Mouse (Mus musculus) heart, embryonic 11.5 days (tissue): Measurements from ENCODE around the gene Dlgap4. TPM values are rescaled to one million over a fixed set of nuclear protein-coding genes. Genes with fewer than 3 reads are reported as not detected.

Experiments
- ATAC-seq: fragments of 200-750 bp; cut with Nextera tagmentation; replicated peaks from 2 replicates; pipeline ENCODE4 v1.8.0; 2017; ENCODE audit warnings: moderate library complexity; ENCODE audit not compliant: insufficient number of reproducible peaks, low FRiP score, low TSS enrichment
- H3K27ac ChIP-seq: fragments of 300-500 bp; sonication (generic); 2 replicates; pipeline ENCODE4 v1.5.1; 2014; ENCODE audit warnings: mild to moderate bottlenecking, low read depth, low read length
- H3K27me3 ChIP-seq: fragments of 300-500 bp; sonication (generic); 2 replicates; pipeline ENCODE4 v1.6.1; 2014; ENCODE audit warnings: mild to moderate bottlenecking, low read length, mixed read lengths; ENCODE audit not compliant: control insufficient read depth, insufficient read depth
- H3K36me3 ChIP-seq: fragments of 300-500 bp; sonication (generic); 2 replicates; pipeline ENCODE4 v1.6.1; 2014; ENCODE audit warnings: mild to moderate bottlenecking, low read length, moderate library complexity, mixed read lengths; ENCODE audit not compliant: control insufficient read depth, insufficient read depth
- H3K4me1 ChIP-seq: fragments of 300-500 bp; sonication (generic); 2 replicates; pipeline ENCODE4 v1.6.1; 2014; ENCODE audit warnings: low read length; ENCODE audit not compliant: control insufficient read depth, insufficient read depth
- H3K4me2 ChIP-seq: fragments of 300-500 bp; sonication (generic); 2 replicates; pipeline ENCODE4 v1.6.1; 2014; ENCODE audit warnings: mild to moderate bottlenecking, moderate library complexity
- H3K4me3 ChIP-seq: fragments of 300-500 bp; sonication (generic); 2 replicates; pipeline ENCODE4 v1.5.1; 2014; ENCODE audit warnings: low read depth, low read length
- H3K9ac ChIP-seq: fragments of 300-500 bp; sonication (generic); 2 replicates; pipeline ENCODE4 v1.6.1; 2014; ENCODE audit warnings: mild to moderate bottlenecking, low read depth, low read length, moderate library complexity
- H3K9me3 ChIP-seq: fragments of 300-500 bp; sonication (generic); replicated peaks from 2 replicates; pipeline ENCODE4 v1.6.1; 2016; ENCODE audit warnings: low read length; ENCODE audit not compliant: control insufficient read depth
- WGBS: fragments of 180-500 bp; shearing (Covaris S2); extraction: QIAGEN DNeasy Blood & Tissue Kit; methylation state at CpG from one replicate; pipeline ENCODE4 v1.1.7; 2014; ENCODE audit not compliant: insufficient replicate concordance; 5-methylcytosine and 5-hydroxymethylcytosine counted together
- polyA plus RNA-seq: library from polyadenylated mRNA; unstranded; fragments of >200 nt; fragmentation: Nextera tagmentation; extraction: Ambion mirVana; gene quantifications from 2 replicates; pipeline ENCODE4 v1.2.1, GENCODE M21; 2014

Dlgap4 gene
- 70.5 and 76.3 TPM in 2 replicates for polyA plus RNA-seq

DNA sequence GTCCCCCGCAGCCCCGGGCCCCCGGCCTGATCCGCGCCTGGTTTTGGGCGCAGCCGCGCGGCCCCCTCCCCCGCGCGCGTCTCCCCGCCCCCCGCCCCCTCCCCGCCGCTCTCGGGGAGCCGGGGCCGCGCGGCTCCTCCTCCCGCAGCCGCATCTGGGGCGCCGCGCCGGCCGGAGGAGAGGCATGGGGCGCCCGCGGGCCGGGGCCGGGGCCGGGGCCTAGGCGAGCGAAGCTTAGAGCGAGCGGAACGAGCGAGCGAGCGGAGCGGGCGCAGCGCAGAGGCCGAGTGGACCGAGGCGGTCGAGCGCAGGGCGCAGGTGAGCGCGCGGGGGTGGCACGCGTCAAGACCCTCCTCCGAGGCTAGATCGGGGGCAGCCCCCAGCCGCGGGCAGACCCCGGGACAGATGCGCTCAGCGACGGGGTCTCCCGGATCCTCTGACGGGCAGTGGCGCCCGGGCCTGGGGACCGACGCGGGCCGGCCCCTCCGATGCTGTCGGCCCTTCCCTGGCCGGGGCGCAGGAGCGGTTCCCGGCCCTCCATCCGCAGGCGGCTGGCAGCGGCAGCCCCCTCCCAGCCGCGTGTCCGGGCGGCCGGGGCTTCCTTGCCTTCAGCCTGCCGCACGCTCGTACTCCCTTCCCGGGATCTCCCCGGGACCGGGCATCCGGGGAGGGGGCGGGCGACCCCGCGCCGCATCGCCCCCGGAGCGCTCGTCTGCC lies at the start of gene Dlgap4:
Gene Dlgap4 (plus strand): TSS at position 165 of the 717 bp plus-strand sequence.
- Histone ChIP-seq H3K4me3 (peak within 1 kb of the TSS; percentile 68), H3K9ac (peak within 1 kb of the TSS; percentile 52; the same call in 1 of the 2 replicates), H3K27ac (no peak within 1 kb of the TSS), H3K4me2 (peak within 1 kb of the TSS; percentile 98), H3K9me3 (no peaks in the 10 kb centered on the region), H3K4me1 (peaks cover 6% of the 10 kb centered on the region), H3K27me3 (peaks cover 79% of the 10 kb centered on the region), H3K36me3 (no peaks in the 10 kb centered on the region)
- ATAC-seq = peak; percentile 52; the same call in 1 of the 2 replicates
- WGBS = 1% methylated on average over 95 of the region's 103 CpGs

DNA sequence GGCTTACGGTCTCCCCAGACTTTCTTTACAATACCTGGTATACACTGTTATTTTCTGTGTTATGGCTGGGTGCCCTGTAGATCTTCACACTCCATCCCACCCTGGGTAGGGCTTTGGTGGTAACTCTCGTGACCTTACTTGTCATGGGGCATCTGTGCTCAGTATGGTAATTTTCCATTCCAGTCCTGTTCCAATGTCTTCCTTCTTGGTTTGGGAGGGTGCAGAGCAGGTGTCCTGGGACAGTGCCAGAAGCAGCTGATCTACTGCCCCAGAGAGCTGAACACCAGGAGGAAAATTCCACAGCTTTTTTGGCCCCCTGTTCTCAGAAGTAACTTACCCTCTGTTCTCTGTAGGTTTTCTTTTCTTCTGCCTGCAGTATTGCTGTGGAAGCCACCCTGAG lies 47.0 kb upstream of the Dlgap4 start:
- Histone ChIP-seq H3K4me1 (peaks cover 4% of the 10 kb centered on the region; the same call in 1 of the 2 replicates), H3K36me3 (peaks cover 14% of the 10 kb centered on the region), H3K27ac (no peak overlapping the region), H3K27me3 (no peaks in the 10 kb centered on the region), H3K4me3 (no peak overlapping the region), H3K9ac (no peak overlapping the region), H3K9me3 (no peaks in the 10 kb centered on the region), H3K4me2 (no peak overlapping the region)
- no peak for ATAC-seq
- WGBS = 87% methylated on average over 2 of the region's 2 CpGs

DNA sequence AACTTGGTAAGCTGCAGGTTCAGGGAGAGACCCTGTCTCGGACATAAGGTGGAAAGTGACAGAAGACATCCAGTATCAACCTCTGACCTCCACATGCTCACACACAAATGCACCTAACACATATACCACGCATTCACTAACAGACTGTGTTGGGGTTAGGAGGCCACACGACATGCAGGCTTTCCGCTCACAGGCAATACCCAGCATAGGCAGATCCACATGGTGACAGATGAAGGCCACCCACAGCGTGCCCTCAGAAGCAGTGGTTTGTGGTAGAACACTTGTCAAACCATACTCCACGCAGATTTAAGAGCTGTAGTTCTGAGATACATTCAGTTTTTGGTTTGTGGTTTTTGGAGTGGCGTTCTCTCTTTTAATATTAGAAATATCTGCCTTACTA lies 44.9 kb upstream of the Dlgap4 start:
- no peak overlapping the region for H3K4me2 ChIP-seq
- no peaks in the 10 kb centered on the region for H3K4me1 ChIP-seq
- H3K36me3 ChIP-seq = peaks cover 14% of the 10 kb centered on the region
- H3K9me3 ChIP-seq = no peaks in the 10 kb centered on the region
- 87% methylated on average over 7 of the region's 7 CpGs for WGBS
- no peaks in the 10 kb centered on the region for H3K27me3 ChIP-seq
- no peak overlapping the region for H3K4me3 ChIP-seq
- ATAC-seq = no peak
- H3K9ac ChIP-seq = no peak overlapping the region
- no peak overlapping the region for H3K27ac ChIP-seq

DNA sequence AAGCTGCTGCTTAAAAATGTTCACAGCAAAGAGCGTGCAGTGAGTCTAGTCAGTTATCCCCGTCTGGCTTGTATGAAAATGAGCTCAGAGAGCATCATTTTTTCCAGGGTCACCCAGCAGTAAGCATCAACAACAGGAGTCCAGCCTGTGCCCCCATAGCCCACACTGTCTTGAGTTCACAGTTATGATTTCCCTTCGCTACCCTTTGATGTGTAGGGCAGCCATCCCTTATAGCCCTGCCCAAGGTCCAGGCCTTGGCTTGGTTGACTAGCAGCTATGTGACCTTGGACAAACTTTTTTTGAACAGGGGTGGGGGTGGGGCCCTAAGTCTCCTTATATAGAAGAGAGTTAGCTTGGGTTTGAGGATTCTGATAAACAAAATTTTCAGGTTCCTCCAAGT lies 44.2 kb upstream of the Dlgap4 start:
- ATAC-seq = no peak
- H3K27me3 ChIP-seq = no peaks in the 10 kb centered on the region
- no peak overlapping the region for H3K9ac ChIP-seq
- H3K27ac ChIP-seq = no peak overlapping the region
- no peaks in the 10 kb centered on the region for H3K4me1 ChIP-seq
- H3K4me3 ChIP-seq = no peak overlapping the region
- no peak overlapping the region for H3K4me2 ChIP-seq
- H3K36me3 ChIP-seq = peaks cover 14% of the 10 kb centered on the region
- H3K9me3 ChIP-seq = no peaks in the 10 kb centered on the region
- 82% methylated on average over 3 of the region's 3 CpGs for WGBS

DNA sequence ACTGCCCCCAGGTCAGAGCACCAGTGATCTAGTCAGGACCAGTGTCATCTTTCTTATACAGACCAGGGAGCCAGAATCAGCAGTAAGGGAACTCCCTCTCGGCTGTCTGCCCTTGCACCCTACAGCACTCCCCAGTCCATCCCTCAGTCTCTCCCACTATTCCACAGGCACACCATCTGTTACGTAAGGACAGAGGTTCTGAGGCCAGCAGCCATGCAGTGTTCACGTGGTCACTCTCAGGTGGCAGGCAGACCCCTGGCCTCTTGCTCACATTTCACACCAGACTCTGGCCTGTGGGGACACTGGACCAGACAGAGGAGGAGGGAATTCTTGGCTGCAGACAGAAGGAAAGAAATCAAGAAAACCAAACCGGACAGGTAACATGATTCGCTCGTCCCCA lies 42.0 kb upstream of the Dlgap4 start:
- no peak overlapping the region for H3K4me2 ChIP-seq
- H3K27me3 ChIP-seq = peaks cover 1% of the 10 kb centered on the region; the same call in 1 of the 2 replicates
- no peak overlapping the region for H3K27ac ChIP-seq
- peaks cover 14% of the 10 kb centered on the region for H3K36me3 ChIP-seq
- no peaks in the 10 kb centered on the region for H3K4me1 ChIP-seq
- H3K4me3 ChIP-seq = no peak overlapping the region
- no peaks in the 10 kb centered on the region for H3K9me3 ChIP-seq
- WGBS = 73% methylated on average over 6 of the region's 6 CpGs
- no peak overlapping the region for H3K9ac ChIP-seq
- ATAC-seq = no peak

DNA sequence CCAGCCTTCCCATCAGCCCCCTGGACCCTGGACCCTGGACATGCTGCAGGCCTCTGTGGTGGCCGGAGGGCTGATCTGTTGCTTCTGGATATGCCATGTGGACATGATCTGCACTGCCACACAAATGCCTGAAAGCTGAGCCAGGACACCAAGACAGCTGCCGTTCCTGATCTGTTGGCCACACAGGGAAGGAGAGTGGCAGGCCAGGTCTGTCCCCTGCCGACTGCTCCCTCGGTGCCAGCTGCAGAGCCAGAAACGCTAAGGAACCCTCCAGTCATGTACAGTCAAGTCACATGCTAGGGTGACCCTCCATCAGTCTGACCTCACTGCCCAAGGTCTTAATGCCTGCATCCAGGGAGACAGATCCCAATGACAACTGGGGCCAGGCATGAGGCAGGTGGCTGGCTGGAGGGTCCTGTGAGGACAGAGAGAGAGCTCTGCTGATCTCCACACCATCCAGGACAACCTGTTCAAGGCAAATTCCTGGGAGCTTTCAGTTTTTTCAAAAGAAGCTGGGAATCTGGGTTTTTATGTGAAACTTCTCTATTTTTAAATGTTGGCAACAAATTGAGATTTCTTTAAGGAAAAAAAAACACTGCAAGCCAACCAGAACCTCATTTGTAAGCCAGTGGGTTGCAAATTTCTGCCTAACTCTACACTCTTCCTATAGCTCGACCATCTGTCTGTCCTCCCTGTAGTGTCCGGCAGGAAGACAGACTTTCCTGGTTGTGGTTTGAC lies 36.5 kb upstream of the Dlgap4 start:
- H3K4me1 ChIP-seq = no peaks in the 10 kb centered on the region
- no peaks in the 10 kb centered on the region for H3K36me3 ChIP-seq
- H3K27ac ChIP-seq = no peak overlapping the region
- no peak overlapping the region for H3K4me2 ChIP-seq
- WGBS = 73% methylated on average over 7 of the region's 7 CpGs
- no peak overlapping the region for H3K9ac ChIP-seq
- ATAC-seq = no peak
- peaks cover 5% of the 10 kb centered on the region for H3K27me3 ChIP-seq
- no peaks in the 10 kb centered on the region for H3K9me3 ChIP-seq
- no peak overlapping the region for H3K4me3 ChIP-seq

DNA sequence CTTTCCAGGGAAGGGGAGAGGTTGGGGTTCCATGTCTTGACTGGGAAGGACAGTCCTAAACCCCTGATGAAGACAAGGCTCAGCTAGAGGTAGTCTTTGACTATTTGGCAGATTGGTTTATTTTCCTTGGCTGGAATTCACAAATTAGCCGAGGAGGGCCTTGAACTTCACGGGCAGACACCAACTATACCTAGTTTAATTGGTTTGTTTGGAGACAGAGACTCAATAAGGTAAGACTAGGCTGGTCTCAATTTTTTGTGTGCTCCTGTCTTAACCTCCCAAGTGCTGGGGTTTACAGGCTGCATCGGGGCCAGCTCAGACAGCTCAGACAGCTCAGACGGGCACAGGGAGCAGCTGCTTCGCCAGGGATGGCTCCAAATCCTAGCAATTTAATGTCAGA lies 33.0 kb upstream of the Dlgap4 start:
- Histone ChIP-seq H3K9ac (no peak overlapping the region), H3K9me3 (no peaks in the 10 kb centered on the region), H3K27ac (no peak overlapping the region), H3K36me3 (no peaks in the 10 kb centered on the region), H3K27me3 (peaks cover 14% of the 10 kb centered on the region), H3K4me2 (no peak overlapping the region), H3K4me3 (no peak overlapping the region), H3K4me1 (peaks cover 3% of the 10 kb centered on the region; the same call in 1 of the 2 replicates)
- 76% methylated on average over 5 of the region's 5 CpGs for WGBS
- no peak for ATAC-seq

DNA sequence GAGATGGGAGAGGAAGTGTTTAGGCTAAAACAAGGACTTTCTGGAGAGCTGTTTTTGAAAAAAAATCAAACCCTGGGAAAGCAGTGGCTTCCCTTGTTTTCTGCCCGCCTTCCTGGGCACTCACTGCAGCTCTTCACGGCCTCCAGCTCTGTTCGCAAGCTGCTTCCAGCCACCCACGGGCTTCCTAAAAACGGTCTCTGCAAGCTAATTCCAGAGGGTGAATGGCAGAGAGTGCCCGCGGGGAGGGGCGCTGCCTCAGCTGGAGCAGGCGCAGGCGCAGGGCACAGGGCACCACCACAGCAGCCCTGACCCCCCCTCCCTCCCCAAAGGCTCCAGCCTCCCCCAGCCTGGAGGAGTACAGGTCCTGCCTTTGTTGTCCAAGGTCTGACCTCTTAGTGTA lies 32.3 kb upstream of the Dlgap4 start:
- no peak overlapping the region for H3K4me3 ChIP-seq
- no peak overlapping the region for H3K27ac ChIP-seq
- H3K27me3 ChIP-seq = peaks cover 14% of the 10 kb centered on the region
- no peaks in the 10 kb centered on the region for H3K9me3 ChIP-seq
- peaks cover 3% of the 10 kb centered on the region; the same call in 1 of the 2 replicates for H3K4me1 ChIP-seq
- H3K36me3 ChIP-seq = no peaks in the 10 kb centered on the region
- 68% methylated on average over 10 of the region's 10 CpGs for WGBS
- no peak overlapping the region for H3K9ac ChIP-seq
- ATAC-seq = no peak
- H3K4me2 ChIP-seq = no peak overlapping the region
